Mouse (Mus musculus) limb, embryonic 10.5 days (tissue): Measurements from ENCODE around the gene Vwa5b2. TPM values are rescaled to one million over a fixed set of nuclear protein-coding genes. Genes with fewer than 3 reads are reported as not detected.

ENCODE experiments used
- DNase-seq: peaks from one replicate; pipeline ENCODE4 v3.0.0-alpha.2; 2017; ENCODE audit warnings: low spot score
- H3K27ac ChIP-seq: fragments of 300-500 bp; sonication (generic); 2 replicates; pipeline ENCODE4 v1.5.1; 2016; ENCODE audit warnings: mild to moderate bottlenecking
- H3K27me3 ChIP-seq: fragments of 300-500 bp; sonication (generic); 2 replicates; pipeline ENCODE4 v1.6.1; 2016; ENCODE audit warnings: low read depth, mild to moderate bottlenecking; ENCODE audit not compliant: poor library complexity, severe bottlenecking
- H3K36me3 ChIP-seq: fragments of 300-500 bp; sonication (generic); 2 replicates; pipeline ENCODE4 v1.6.1; 2016; ENCODE audit warnings: mild to moderate bottlenecking, moderate library complexity
- H3K4me1 ChIP-seq: fragments of 300-500 bp; sonication (generic); 2 replicates; pipeline ENCODE4 v1.6.1; 2016
- H3K4me3 ChIP-seq: fragments of 300-500 bp; sonication (generic); 2 replicates; pipeline ENCODE4 v1.5.1; 2016; ENCODE audit warnings: mild to moderate bottlenecking, moderate library complexity
- H3K9me3 ChIP-seq: fragments of 300-500 bp; sonication (generic); replicated peaks from 2 replicates; pipeline ENCODE4 v1.6.1; 2016; ENCODE audit warnings: mild to moderate bottlenecking
- WGBS: fragments of 180-500 bp; shearing (Covaris S2); methylation state at CpG from one replicate; pipeline ENCODE4 v1.1.7; 2016; 5-methylcytosine and 5-hydroxymethylcytosine counted together
- microRNA counts: library from miRNA; unstranded; fragments of <30 nt; microRNA quantifications from one replicate; lab custom pipeline; 2017
- microRNA-seq: library from miRNA; unstranded; fragments of <30 nt; microRNA quantifications from one replicate; pipeline ENCODE4, GENCODE M21; 2017
- polyA plus RNA-seq: library from polyadenylated mRNA; unstranded; fragments of >200 nt; fragmentation: Nextera tagmentation; extraction: Ambion mirVana; gene quantifications from 2 replicates; pipeline ENCODE4 v1.2.1, GENCODE M21; 2016

The Vwa5b2 gene
- polyA plus RNA-seq, 1 experiment from 2014 or later: 0.30 TPM

GRCm38 (mm10) chr16:20651947-20652310 is 62.7 kb downstream of the Vwa5b2 start:
- Histone ChIP-seq H3K27ac (peak overlapping the region; percentile 84), H3K27me3 (no peaks in the 10 kb centered on the region), H3K4me3 (peak overlapping the region; percentile 78), H3K4me1 (peaks cover 16% of the 10 kb centered on the region), H3K36me3 (peaks cover 40% of the 10 kb centered on the region), H3K9me3 (no peaks in the 10 kb centered on the region)
- WGBS: 12% methylated on average over 12 of the region's 12 CpGs
- no peak for DNase-seq

DNA sequence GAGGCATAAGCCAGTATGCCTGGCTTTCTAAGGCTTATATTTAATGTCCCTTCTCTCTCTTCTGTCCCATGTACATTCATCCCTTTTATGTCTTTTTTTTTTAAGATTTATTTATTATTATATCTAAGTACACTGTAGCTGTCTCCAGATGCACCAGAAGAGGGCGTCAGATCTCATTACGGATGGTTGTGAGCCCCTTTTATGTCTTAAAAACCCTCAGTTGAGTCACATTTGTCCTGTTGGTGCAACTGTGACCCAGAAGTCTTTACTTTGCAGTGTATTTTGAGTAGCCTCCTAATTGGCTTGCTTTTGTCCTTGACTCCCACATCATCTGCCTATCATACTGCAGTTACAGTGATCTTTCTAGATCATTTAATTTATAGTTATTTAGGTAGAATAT is 64.0 kb downstream of the Vwa5b2 start:
- Histone ChIP-seq H3K36me3 (peaks cover 54% of the 10 kb centered on the region), H3K4me1 (peaks cover 16% of the 10 kb centered on the region), H3K27ac (no peak overlapping the region), H3K4me3 (peak overlapping the region; percentile 78; the same call in 1 of the 2 replicates), H3K9me3 (no peaks in the 10 kb centered on the region), H3K27me3 (no peaks in the 10 kb centered on the region)
- 62% methylated on average over 2 of the region's 2 CpGs for WGBS
- DNase-seq: no peak

MicroRNA genes within 50 kb of the gene (microRNA counts, 519-probe panel; counts per million panel counts)
- microRNA mmu-miR-1224 (lab: Ali Mortazavi, UCI): 5,067 counts per million, percentile 87 among the panel's probes with 10 or more counts

Small RNA genes within 50 kb of the gene (microRNA-seq; reads per million reads assigned to microRNA genes)
- 0.88 reads per million for gene Mir1224

Other genes with a start within 250 kb of the Vwa5b2 start
- 47.9 and 62.0 TPM in 2 replicates for gene Abcc5, start 163.1 kb upstream of the Vwa5b2 start, polyA plus RNA-seq
- gene Eif2b5, start 90.7 kb upstream of the Vwa5b2 start, polyA plus RNA-seq: 164 and 173 TPM in 2 replicates
- gene Dvl3, start 72.5 kb upstream of the Vwa5b2 start, polyA plus RNA-seq: 28.6 and 33.5 TPM in 2 replicates
- gene Ap2m1, start 54.0 kb upstream of the Vwa5b2 start, polyA plus RNA-seq: 536 and 586 TPM in 2 replicates
- 49.7 and 61.9 TPM in 2 replicates for gene Abcf3, start 40.9 kb upstream of the Vwa5b2 start, polyA plus RNA-seq
- gene Eef1akmt4, start 22.1 kb downstream of the Vwa5b2 start, polyA plus RNA-seq: 48.1 and 56.1 TPM in 2 replicates
- not detected in 2 replicates for gene Gm49333, start 22.1 kb downstream of the Vwa5b2 start, polyA plus RNA-seq
- gene Alg3, start 22.3 kb downstream of the Vwa5b2 start, polyA plus RNA-seq: 54.5 and 62.4 TPM in 2 replicates
- gene Camk2n2, start 31.8 kb downstream of the Vwa5b2 start, polyA plus RNA-seq: 0.50 and 0.79 TPM in 2 replicates
- gene Ece2, start 40.4 kb downstream of the Vwa5b2 start, polyA plus RNA-seq: 1.9 and 2.6 TPM in 2 replicates
- gene Psmd2, start 62.2 kb downstream of the Vwa5b2 start, polyA plus RNA-seq: 517 and 538 TPM in 2 replicates
- gene Eif4g1, start 78.8 kb downstream of the Vwa5b2 start, polyA plus RNA-seq: 267 and 277 TPM in 2 replicates
- 2.7 and 3.8 TPM in 2 replicates for gene Fam131a, start 103.8 kb downstream of the Vwa5b2 start, polyA plus RNA-seq
- gene Polr2h, start 128.2 kb downstream of the Vwa5b2 start, polyA plus RNA-seq: 148 and 173 TPM in 2 replicates
- gene Clcn2, start 128.3 kb downstream of the Vwa5b2 start, polyA plus RNA-seq: 14.1 and 18.5 TPM in 2 replicates
- gene Chrd, start 143.7 kb downstream of the Vwa5b2 start, polyA plus RNA-seq: 0.41 and 1.6 TPM in 2 replicates
- gene Thpo, start 145.0 kb downstream of the Vwa5b2 start, polyA plus RNA-seq: 0.21 and 0.54 TPM in 2 replicates